Mouse (Mus musculus) splenic B cell, adult 2 months (primary cell): ENCODE data around the gene Cenpn.
A peak's percentile ranks its signal among the peaks of the same experiment; 100 is the strongest.

Source experiments
- DNase-seq: peaks from one replicate; pipeline ENCODE4 v3.0.0-alpha.2; 2011; ENCODE audit warnings: low read depth, low spot score
- H3K27me3 ChIP-seq: 2 replicates; pipeline ENCODE4 v1.6.1; 2012; ENCODE audit warnings: mild to moderate bottlenecking, low read length, moderate library complexity, mixed read lengths; ENCODE audit not compliant: control insufficient read depth, poor library complexity, insufficient read depth, severe bottlenecking
- H3K36me3 ChIP-seq: 2 replicates; pipeline ENCODE4 v1.6.1; 2012; ENCODE audit warnings: mild to moderate bottlenecking, low read length, moderate library complexity, mixed read lengths; ENCODE audit not compliant: control insufficient read depth, poor library complexity, insufficient read depth, severe bottlenecking

The Cenpn gene

DNA sequence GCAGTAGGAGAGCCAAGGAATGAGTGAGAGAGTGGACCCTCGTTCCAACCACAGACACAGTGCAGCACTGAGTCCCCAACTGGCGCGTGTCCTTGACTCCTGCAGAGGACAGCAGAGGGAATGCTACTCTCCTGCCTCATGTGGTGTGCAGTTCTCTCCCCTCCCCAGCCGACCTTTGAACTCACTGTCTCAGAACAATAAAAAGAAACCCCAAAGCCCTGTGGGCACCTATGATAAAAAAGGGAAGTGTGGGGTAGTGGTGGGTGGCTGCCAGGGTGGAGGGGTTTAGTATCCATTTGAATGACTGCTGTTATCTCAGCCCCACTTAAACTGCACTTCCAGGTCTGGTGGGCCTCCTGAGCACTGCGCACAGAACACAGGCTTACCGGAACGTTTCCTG lies 26.1 kb downstream of the Cenpn start:
- DNase-seq, result peak; percentile 26
- Histone ChIP-seq H3K36me3 (no peaks in the 10 kb centered on the region), H3K27me3 (no peaks in the 10 kb centered on the region)

DNA sequence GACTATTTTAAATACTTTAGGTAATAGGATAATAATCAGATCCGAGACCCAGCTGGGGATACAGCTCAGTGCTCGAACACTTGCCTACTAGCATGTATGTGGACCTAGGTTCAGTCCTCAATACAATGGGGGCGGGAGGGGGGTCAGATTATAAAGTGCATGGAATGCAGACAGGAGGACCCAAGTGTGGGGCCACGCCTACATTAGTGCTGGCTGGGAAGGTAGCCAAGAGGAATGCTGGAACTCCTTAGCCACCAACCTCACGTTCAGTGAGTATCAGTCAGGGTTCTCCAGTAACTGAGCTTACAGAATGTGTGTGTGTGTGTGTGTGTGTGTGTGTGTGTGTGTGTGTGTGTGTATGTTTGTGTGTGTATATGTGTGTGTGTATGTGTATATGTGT lies 29.8 kb downstream of the Cenpn start:
- no peak for DNase-seq
- Histone ChIP-seq H3K36me3 (peaks cover 14% of the 10 kb centered on the region), H3K27me3 (no peaks in the 10 kb centered on the region)

DNA sequence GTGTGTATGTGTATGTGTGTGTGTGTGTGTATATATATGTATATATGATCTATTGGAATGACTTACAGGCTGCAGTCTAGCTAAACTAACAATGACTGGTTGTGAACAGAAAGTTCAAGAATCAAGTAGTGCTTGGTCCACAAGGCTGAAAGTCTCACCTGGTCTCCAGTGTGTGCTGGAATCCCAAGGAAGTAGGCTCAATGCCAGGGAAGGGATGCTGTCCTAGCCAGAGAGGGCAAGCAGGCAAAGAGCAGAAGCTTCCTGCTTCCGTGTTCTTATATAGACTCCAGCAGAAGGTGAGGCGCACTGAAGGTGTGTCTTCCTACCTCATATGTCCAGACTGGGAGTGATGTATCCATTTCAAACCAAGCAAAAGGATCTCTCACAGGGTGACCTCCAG lies 30.2 kb downstream of the Cenpn start:
- H3K36me3 ChIP-seq, result peaks cover 17% of the 10 kb centered on the region
- DNase-seq, result no peak
- H3K27me3 ChIP-seq, result no peaks in the 10 kb centered on the region

DNA sequence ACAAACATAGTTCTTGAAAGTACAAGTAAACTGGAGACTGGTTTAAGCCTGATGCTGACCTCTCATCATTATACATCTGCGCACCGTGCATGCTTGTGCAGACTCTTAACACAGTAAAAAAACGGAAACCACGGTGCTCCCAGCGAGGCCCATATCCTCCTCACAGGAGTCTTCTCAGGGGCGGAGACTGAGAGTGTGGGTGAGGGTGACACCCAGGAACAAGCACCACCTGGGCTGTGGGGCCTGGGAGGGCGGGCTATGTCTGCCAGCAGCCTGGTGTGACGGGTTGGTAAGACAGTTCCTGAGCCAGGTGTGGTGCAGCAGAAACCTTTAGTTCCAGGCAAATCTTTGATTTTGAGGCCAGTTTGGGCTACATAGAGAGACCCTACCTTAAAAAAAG lies 30.9 kb downstream of the Cenpn start:
- DNase-seq, result peak; percentile 10
- Histone ChIP-seq H3K27me3 (no peaks in the 10 kb centered on the region), H3K36me3 (peaks cover 18% of the 10 kb centered on the region)

DNA sequence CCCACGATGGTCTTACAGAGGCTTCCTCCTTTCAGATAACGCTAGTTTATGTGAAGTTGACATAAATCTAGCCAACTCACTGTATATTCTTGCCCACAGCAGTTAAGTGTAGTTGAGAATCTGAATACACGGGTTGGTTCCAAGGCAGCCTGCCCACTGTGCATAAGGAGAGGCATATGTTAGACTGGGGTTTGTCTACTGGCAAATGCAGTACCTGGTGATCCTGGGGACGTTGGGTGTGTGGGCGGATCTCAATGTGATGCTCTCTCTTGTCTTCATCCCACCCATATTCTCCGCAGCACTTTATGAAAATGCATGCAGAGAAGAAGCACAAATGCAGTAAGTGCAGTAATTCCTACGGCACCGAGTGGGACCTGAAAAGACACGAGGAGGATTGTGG lies 32.9 kb downstream of the Cenpn start:
- Histone ChIP-seq H3K27me3 (no peaks in the 10 kb centered on the region), H3K36me3 (peaks cover 23% of the 10 kb centered on the region)
- no peak for DNase-seq

DNA sequence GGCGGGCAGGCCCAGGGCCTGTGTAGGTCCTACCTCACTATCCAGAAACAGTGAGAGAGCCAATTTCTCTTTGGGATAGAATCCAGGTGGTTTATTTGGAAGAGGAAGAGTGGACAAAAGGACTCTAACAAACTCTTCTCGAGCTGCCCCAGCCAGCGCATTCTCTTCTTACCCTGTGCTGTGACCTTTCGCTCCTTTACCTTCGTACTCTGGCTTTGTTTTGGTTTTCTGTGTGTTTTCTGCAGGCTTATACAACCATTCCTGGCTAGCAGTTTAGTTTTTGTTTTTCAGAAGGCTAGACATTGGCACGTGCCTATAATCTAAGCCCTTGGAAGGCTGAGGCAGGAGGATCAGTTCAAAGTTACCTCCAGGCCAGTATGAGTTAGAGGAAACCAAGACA lies 48.0 kb downstream of the Cenpn start:
- H3K27me3 ChIP-seq, result no peaks in the 10 kb centered on the region
- DNase-seq, result no peak
- H3K36me3 ChIP-seq, result no peaks in the 10 kb centered on the region

DNA sequence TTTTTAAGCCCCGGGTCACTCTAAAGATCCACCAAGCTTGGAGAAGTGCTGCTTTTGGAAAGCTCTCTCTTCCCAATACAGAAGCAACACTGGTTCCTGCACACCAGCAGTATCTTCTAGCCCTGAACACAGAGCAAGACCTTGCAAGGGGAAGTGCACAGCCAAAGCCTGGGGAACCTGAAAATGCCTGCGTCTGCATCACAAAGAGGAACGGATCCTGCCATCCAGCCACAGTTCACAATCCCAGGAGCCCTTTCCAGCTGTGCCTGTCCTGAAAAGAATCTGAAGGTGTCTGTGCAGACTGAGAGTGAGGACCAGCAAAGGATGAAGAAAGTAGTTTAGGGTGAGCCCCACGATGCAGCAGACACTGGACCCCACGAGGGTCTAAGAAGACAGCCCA lies 53.5 kb downstream of the Cenpn start:
- H3K36me3 ChIP-seq, result no peaks in the 10 kb centered on the region
- no peak for DNase-seq
- no peaks in the 10 kb centered on the region for H3K27me3 ChIP-seq

DNA sequence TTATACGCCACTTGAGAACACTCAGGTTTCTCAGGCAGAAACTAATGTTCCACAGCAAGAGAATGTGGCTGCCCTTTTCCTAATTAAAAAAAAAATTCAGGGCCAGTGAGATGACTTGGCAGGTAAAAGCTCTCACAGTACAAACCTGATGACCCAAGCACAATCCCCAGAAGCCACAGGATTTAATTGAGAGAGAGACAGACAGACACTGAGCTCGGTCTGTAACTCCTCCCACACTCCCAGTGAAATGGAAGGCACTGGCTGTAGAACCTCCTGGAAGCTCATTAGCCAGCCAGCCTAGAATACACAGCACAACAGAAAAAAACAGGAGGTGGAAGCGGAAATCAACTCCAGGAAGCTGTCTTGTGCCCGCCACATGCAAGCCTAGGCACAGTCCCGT lies 54.1 kb downstream of the Cenpn start:
- Histone ChIP-seq H3K27me3 (no peaks in the 10 kb centered on the region), H3K36me3 (no peaks in the 10 kb centered on the region)
- DNase-seq, result no peak

DNA sequence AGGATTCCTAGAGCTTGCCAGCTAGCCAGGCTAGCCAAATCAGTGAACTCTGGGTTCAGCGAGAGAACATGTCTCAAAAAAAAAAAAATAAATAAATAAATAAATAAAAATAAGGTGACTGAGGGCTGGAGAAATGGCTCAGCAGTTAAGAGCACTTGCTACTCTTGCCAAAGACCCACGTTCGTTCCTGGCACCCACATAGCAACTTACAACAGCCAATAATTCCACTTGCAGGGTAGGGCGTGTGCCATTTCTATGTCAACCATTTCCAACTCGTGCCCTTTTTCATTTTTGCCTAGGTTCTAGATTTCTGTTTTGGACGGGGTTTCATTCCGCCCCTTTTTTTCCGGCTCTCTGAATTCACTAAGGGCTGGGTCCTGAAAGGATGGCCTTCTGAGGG lies 56.5 kb downstream of the Cenpn start:
- Histone ChIP-seq H3K27me3 (no peaks in the 10 kb centered on the region), H3K36me3 (no peaks in the 10 kb centered on the region)
- no peak for DNase-seq

DNA sequence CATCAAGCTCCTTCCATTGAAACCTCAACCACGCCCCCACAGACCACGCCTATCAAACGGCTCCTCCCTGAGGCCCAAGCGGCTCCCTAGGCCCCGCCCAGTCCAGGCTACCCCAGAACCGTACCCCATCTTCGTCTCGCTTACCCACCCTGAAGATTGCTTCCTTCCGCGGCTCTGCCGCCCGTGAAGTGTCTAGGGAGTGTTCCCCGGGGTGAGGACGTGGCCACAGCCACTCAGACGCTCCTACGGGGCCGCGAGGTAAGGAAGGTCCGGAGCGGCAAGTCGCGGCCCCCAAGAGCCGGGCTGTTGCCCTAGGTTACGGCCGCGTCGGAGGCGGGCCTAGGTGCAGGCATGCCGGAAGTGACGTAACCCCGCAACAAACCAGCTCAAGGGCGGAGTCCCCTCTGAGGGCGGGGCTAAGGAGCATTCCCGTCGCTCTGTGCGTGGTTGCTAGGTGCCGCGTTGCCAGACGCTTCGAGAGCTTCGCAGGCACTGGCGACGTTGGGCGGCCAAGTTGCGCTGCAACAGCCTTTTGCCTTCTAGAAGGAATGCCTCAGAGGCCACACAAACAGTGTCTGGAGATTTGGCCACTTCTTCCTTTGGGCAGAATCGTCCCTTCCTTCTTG lies 57.2 kb downstream of the Cenpn start, which contains the start of gene 1700030J22Rik:
1700030J22Rik (minus strand) TSS at position 329 of the 626 bp plus-strand sequence.
- no peaks in the 10 kb centered on the region for H3K36me3 ChIP-seq
- DNase-seq, result peak; percentile 99
- no peaks in the 10 kb centered on the region for H3K27me3 ChIP-seq

DNA sequence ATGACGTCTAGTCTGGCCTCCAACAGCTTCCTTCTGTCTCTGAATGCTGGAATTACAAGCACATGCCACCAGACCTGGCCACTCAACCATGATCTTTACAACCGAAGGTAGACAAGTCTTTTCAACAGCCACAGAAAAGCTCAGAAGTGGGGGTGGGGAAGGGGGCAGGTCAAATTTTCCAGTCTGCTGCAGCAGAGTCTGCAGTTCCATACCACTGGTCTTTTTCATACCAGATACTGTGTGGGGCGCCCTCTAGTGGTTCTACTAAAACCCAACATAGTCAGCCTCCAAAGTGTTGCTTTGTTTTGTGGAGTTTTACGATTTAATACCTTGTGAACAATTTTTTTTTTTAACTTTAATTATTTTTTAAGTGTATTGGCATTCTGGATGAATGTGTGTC lies 58.6 kb downstream of the Cenpn start:
- Histone ChIP-seq H3K27me3 (no peaks in the 10 kb centered on the region), H3K36me3 (no peaks in the 10 kb centered on the region)
- DNase-seq, result peak; percentile 85

DNA sequence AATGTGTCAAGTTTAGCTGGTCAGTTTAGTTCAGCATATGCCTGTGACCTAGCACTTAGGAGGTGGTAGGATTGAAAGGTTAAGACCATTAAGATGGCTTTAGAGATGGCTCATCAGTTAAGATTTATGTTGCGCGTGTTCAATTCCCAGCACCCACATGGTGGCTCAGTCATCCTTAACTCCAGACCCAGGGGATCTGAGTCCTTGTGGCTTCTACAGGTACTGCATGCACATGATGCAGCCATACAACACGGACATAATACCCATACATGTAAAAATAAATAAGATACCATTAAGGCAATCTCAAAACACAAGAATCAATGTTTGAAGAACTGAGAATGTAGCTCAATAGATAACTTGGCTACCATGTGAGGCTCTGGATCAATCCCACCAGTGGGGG lies 68.3 kb downstream of the Cenpn start:
- H3K27me3 ChIP-seq, result no peaks in the 10 kb centered on the region
- no peaks in the 10 kb centered on the region for H3K36me3 ChIP-seq
- DNase-seq, result peak; percentile 22
